Mouse (Mus musculus): ENCODE data around the gene Gm20716.
A peak's percentile ranks its signal among the peaks of the same experiment; 100 is the strongest.
"Not testable (repeated sequence)": the region's sequence is repeated elsewhere in the genome, so short reads cannot be mapped to it uniquely, and the experiment has no call there.

Gene Gm20716

GRCm38 (mm10) chr2:168166750-168167460 lies 63.3 kb downstream of the Gm20716 start:
- DNase-seq (ENCODE audit: low read depth) = no peak

- no peak for DNase-seq (ENCODE audit: low read depth)
These were observed 68.2 kb downstream of the Gm20716 start for GRCm38 (mm10) chr2:168161978-168162377.

GRCm38 (mm10) chr2:168161514-168161971 lies 68.6 kb downstream of the Gm20716 start:
- DNase-seq (ENCODE audit: low read depth) = no peak

- DNase-seq (ENCODE audit: low read depth) = no peak
These were observed 69.7 kb downstream of the Gm20716 start for GRCm38 (mm10) chr2:168160370-168160930.

- DNase-seq (ENCODE audit: low read depth) = no peak
These were observed 71.1 kb downstream of the Gm20716 start for GRCm38 (mm10) chr2:168158911-168159711.

- DNase-seq (ENCODE audit: low read depth) = not testable (repeated sequence)
These were observed 72.2 kb downstream of the Gm20716 start for GRCm38 (mm10) chr2:168157974-168158373.

GRCm38 (mm10) chr2:168156361-168156760 lies 73.8 kb downstream of the Gm20716 start:
- no peak for DNase-seq (ENCODE audit: low read depth)

GRCm38 (mm10) chr2:168155666-168156065 lies 74.5 kb downstream of the Gm20716 start:
- no peak for DNase-seq (ENCODE audit: low read depth)

GRCm38 (mm10) chr2:168154090-168154881 lies 75.9 kb downstream of the Gm20716 start:
- DNase-seq (ENCODE audit: low read depth) = peak; percentile 96

GRCm38 (mm10) chr2:168149241-168149640 lies 80.9 kb downstream of the Gm20716 start:
- DNase-seq (ENCODE audit: low read depth) = no peak

- DNase-seq (ENCODE audit: low read depth) = no peak
These were observed 82.3 kb downstream of the Gm20716 start for GRCm38 (mm10) chr2:168147722-168148432.

- peak; percentile 69 for DNase-seq (ENCODE audit: low read depth)
These were observed 84.7 kb downstream of the Gm20716 start for GRCm38 (mm10) chr2:168145437-168145836.

GRCm38 (mm10) chr2:168143794-168144193 lies 86.4 kb downstream of the Gm20716 start:
- DNase-seq (ENCODE audit: low read depth) = no peak

GRCm38 (mm10) chr2:168137161-168137560 lies 93.0 kb downstream of the Gm20716 start:
- DNase-seq (ENCODE audit: low read depth) = no peak
